ENCODE assay signal across 8 mouse cellular contexts in genomic region chr7:30072146-30073028, GRCm38 (mm10). TPM values are rescaled to one million over a fixed set of nuclear protein-coding genes. Genes with fewer than 3 reads are reported as not detected.
DNase-seq lines count a peak whose midpoint lies in the region; ATAC-seq and TF ChIP-seq lines count a peak whose summit lies in the region.

Zfp82 (minus strand) TSS chr7:30072900.

- no peaks in the 10 kb centered on the region for H3K27me3 ChIP-seq in forebrain, embryonic 12.5 days
- H3K27me3 ChIP-seq in heart, postnatal 0 days (ENCODE audit: control insufficient read depth, insufficient read depth, low read length), result no peaks in the 10 kb centered on the region
- H3K27me3 ChIP-seq in lung, embryonic 14.5 days (ENCODE audit: insufficient read depth, low read length), result no peaks in the 10 kb centered on the region

- peak within 1 kb of the TSS; percentile 92 for H3K4me2 ChIP-seq in forebrain, embryonic 12.5 days
- H3K4me2 ChIP-seq in heart, postnatal 0 days (ENCODE audit: low read depth, low read length), result peak within 1 kb of the TSS; percentile 99
- H3K4me2 ChIP-seq in lung, embryonic 14.5 days, result peak within 1 kb of the TSS; percentile 98

- peak within 1 kb of the TSS; percentile 82 for H3K9ac ChIP-seq in forebrain, embryonic 12.5 days
- H3K9ac ChIP-seq in heart, postnatal 0 days (replicated peaks; ENCODE audit: low read depth, low read length), result peak within 1 kb of the TSS; percentile 67
- peak within 1 kb of the TSS; percentile 73 for H3K9ac ChIP-seq in lung, embryonic 14.5 days

- WGBS in forebrain, embryonic 12.5 days, result under 1% methylated on average over 50 of the region's 50 CpGs
- under 1% methylated on average over 50 of the region's 50 CpGs for WGBS in heart, postnatal 0 days
- WGBS in lung, embryonic 14.5 days, result under 1% methylated on average over 50 of the region's 50 CpGs
- whole genome bisulfite sequencing in olfactory bulb, adult 2 months, result under 1% methylated on average over 50 of the region's 50 CpGs

- TF ChIP-seq POLR2A in olfactory bulb, adult 2 months (IDR thresholded peaks at IDR 0.05; ENCODE audit: insufficient read depth, low read depth, low read length), result peak; percentile 67

- TF ChIP-seq CTCF in heart, postnatal 0 days (IDR thresholded peaks at IDR 0.05; ENCODE audit: low read depth), result no peak
- no peak for TF ChIP-seq CTCF in lung, embryonic 14.5 days (IDR thresholded peaks at IDR 0.05; ENCODE audit: low read depth)
- TF ChIP-seq CTCF in olfactory bulb, adult 2 months (IDR thresholded peaks at IDR 0.05; ENCODE audit: insufficient read depth, low read depth, low read length), result no peak

- peak within 1 kb of the TSS; percentile 81 for H3K4me3 ChIP-seq in forebrain, embryonic 12.5 days (replicated peaks)
- H3K4me3 ChIP-seq in heart, postnatal 0 days (ENCODE audit: low read depth, low read length), result peak within 1 kb of the TSS; percentile 88
- H3K4me3 ChIP-seq in lung, embryonic 14.5 days (ENCODE audit: low read depth, low read length), result peak within 1 kb of the TSS; percentile 76
- H3K4me3 ChIP-seq in olfactory bulb, adult 2 months (ENCODE audit: insufficient read depth, low read depth, low read length), result peak within 1 kb of the TSS; percentile 61

- peak within 1 kb of the TSS; percentile 77 for H3K27ac ChIP-seq in forebrain, embryonic 12.5 days
- H3K27ac ChIP-seq in heart, postnatal 0 days (ENCODE audit: low read depth), result peak within 1 kb of the TSS; percentile 26; the same call in 1 of the 2 replicates
- H3K27ac ChIP-seq in lung, embryonic 14.5 days (ENCODE audit: low read depth), result peak within 1 kb of the TSS; percentile 46; the same call in 1 of the 2 replicates
- H3K27ac ChIP-seq in olfactory bulb, adult 2 months (ENCODE audit: insufficient read depth, low read depth, low read length), result no peak within 1 kb of the TSS

- H3K9me3 ChIP-seq in forebrain, embryonic 12.5 days, result no peaks in the 10 kb centered on the region
- no peaks in the 10 kb centered on the region for H3K9me3 ChIP-seq in heart, postnatal 0 days (replicated peaks; ENCODE audit: control insufficient read depth, low read length)
- H3K9me3 ChIP-seq in lung, embryonic 14.5 days (ENCODE audit: low read depth, low read length), result no peaks in the 10 kb centered on the region

- peak; percentile 89 for ATAC-seq in forebrain, embryonic 12.5 days (ENCODE audit: low FRiP score)
- peak; percentile 91 for ATAC-seq in heart, postnatal 0 days (ENCODE audit: insufficient read depth, low read depth)
- ATAC-seq in lung, embryonic 14.5 days (ENCODE audit: insufficient read depth), result peak; percentile 92

- H3K36me3 ChIP-seq in forebrain, embryonic 12.5 days (replicated peaks), result peaks cover 24% of the 10 kb centered on the region
- peaks cover 10% of the 10 kb centered on the region for H3K36me3 ChIP-seq in heart, postnatal 0 days (replicated peaks; ENCODE audit: control insufficient read depth, insufficient read depth, low read length)
- H3K36me3 ChIP-seq in lung, embryonic 14.5 days (ENCODE audit: insufficient read depth), result peaks cover 25% of the 10 kb centered on the region

- H3K4me1 ChIP-seq in forebrain, embryonic 12.5 days, result peaks cover 7% of the 10 kb centered on the region; the same call in 1 of the 2 replicates
- no peaks in the 10 kb centered on the region for H3K4me1 ChIP-seq in heart, postnatal 0 days (ENCODE audit: control insufficient read depth, insufficient read depth)
- no peaks in the 10 kb centered on the region for H3K4me1 ChIP-seq in lung, embryonic 14.5 days (ENCODE audit: insufficient read depth)
- peaks cover 4% of the 10 kb centered on the region; the same call in 1 of the 2 replicates for H3K4me1 ChIP-seq in olfactory bulb, adult 2 months (ENCODE audit: control insufficient read depth, insufficient read depth, low read length)

- TF ChIP-seq EP300 in heart, postnatal 0 days (IDR thresholded peaks at IDR 0.05; ENCODE audit: low read depth), result no peak

- peak; percentile 95 for DNase-seq in ES-CJ7 (ENCODE audit: low read depth, low spot score)
- DNase-seq in c-Kit-positive CD71-positive TER-119-positive erythroid progenitor cells, embryonic 14.5 days (ENCODE audit: low spot score), result peak; percentile 79
- peak; percentile 81 for DNase-seq in heart, postnatal 0 days (ENCODE audit: low spot score)
- peak; percentile 86 to 88 for DNase-seq in kidney, postnatal 4 days
- DNase-seq in lung, embryonic 14.5 days, result peak; percentile 94
- DNase-seq in thymus, adult 18-20 months, result peak; percentile 83 to 88

RNA-seq across cellular contexts. Expression of gene Zfp82, which starts in this region (rescaled TPM):
- polyA plus RNA-seq in forebrain, embryonic 12.5 days (2016; fragmentation: Nextera tagmentation; extraction: Ambion mirVana), result 4.7 and 8.9 TPM in 2 replicates
- 0.08 and 0.54 TPM in 2 replicates for total RNA-seq in heart, postnatal 0 days (2014; rRNA removed; ENCODE audit: low replicate concordance)
- polyA plus RNA-seq in heart, postnatal 0 days (2015; fragmentation: Nextera tagmentation; extraction: Ambion mirVana), result 1.9 and 2.4 TPM in 2 replicates
- polyA plus RNA-seq in lung, embryonic 14.5 days (2014; fragmentation: Nextera tagmentation; extraction: Ambion mirVana), result 4.5 and 5.1 TPM in 2 replicates
- polyA plus RNA-seq in olfactory bulb, adult 2 months (2012; ENCODE audit: insufficient read depth, insufficient read length, low replicate concordance, missing spikeins), result not detected in 2 replicates
